Mouse (Mus musculus) cerebellum, adult 9-10 months (tissue): Measurements from ENCODE around the gene Ugt1a6a.
"Not testable (repeated sequence)": the region's sequence is repeated elsewhere in the genome, so short reads cannot be mapped to it uniquely, and the experiment has no call there.

Source experiments
- DNase-seq: peaks from one replicate; pipeline ENCODE4 v3.0.0; 2022

Gene Ugt1a6a

DNA sequence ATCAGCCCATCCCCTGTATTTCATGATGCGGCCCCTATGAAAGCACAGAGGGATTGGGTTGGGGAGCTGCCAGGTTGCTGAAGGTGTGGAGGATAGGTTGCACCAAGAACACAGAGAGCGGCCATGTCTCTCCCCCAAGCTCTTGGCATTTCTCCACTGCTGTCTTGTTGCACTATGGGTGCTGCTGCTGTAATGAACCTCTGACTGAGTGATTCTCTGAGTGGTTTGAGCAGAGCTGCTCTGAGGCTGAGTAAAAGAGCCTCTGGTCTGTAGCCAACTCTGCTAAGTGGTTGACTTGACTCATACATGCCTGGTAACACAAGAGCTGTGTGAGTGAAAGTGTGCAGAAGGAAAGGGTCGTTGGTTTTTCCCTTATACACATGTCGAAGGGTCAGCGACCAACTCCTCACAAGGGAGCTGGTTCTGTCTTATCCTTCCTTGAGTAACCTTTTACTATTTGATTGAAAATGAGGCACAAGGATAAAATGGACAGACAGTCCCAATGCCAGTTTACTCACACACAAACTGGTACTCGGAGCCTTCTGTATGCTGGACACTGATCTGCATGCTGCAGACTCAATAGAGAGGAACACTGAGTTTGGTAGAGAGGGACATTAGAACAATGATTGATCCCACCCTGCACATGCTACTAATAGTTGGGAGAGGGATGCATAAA lies 758 bp downstream of the Ugt1a6a start:
- not testable (repeated sequence) for DNase-seq

DNA sequence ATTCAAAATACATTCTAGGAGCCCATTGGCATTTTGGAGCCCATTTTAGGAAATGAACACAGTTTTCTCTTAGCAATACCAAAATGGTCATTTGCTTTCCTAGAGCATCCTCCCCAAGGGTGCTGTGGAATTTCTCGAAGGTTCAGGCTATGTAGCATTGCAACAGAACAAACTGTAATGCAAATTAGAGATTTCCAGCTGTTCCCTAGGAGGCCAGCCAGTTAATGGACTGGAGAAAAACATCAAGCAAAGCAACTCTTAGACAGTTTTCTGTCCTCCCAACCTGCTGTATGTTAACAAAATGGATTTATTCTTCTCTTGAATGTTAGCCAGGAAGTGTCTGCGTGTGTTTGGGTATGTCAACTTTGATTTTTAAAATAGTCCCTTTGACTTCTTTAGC lies 2.0 kb downstream of the Ugt1a6a start:
- no peak for DNase-seq

DNA sequence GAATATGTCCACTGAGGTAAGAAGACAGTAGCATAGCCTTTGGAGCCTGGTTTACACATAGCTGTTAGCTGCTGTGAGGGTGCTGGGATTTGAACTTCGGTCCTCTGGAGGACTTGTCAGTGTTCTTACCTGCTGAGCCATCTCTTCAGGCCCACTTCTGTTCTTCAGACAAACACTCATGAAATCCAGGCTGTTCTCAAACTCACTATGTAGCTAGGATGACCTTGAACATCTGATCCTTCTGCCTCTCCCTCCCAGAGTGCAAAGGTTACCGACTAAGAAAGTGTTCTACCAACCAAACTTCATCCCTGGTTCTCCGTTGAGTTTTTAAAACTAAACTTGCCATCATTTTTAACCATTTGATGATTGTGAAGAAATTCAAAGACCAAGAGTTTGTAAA lies 2.7 kb downstream of the Ugt1a6a start:
- no peak for DNase-seq

DNA sequence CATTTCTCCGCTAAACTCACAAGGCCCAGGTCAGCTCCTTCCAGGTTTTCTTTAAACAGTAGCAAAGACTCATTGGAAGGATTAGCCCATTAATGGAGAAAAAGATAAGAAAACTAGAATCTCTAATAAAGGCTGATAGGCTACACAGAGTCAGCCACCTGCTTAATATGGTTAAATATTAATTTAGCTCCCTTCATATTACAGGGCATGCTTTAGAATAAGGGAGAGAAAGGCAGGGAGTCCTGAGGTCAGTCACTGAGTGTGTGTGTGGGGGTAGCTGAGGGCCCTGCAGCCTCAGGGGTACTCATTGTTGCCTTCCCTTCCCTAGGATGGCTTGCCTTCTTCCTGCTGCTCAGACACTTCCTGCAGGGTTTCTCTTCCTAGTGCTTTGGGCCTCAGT lies 3.5 kb downstream of the Ugt1a6a start:
- no peak for DNase-seq

DNA sequence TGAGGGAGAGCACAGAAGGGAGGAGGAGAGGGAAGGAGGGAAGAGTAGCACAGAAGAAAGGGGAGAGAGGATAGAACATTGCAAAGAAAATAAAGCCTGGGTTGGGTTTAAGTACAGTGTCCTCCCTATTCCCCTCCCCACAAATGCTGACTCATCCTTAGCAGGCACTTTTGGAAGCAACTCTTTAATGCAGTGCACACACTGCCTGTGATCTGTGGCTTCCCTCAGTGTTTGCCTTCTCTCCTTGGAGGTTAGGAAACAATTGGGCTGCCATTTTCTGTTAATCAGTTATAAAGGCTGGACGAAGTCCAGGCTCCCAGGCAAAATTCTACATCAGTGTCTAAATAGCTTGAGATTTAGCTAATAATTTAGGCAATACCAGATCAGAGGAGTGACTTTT lies 5.9 kb downstream of the Ugt1a6a start:
- not testable (repeated sequence) for DNase-seq

DNA sequence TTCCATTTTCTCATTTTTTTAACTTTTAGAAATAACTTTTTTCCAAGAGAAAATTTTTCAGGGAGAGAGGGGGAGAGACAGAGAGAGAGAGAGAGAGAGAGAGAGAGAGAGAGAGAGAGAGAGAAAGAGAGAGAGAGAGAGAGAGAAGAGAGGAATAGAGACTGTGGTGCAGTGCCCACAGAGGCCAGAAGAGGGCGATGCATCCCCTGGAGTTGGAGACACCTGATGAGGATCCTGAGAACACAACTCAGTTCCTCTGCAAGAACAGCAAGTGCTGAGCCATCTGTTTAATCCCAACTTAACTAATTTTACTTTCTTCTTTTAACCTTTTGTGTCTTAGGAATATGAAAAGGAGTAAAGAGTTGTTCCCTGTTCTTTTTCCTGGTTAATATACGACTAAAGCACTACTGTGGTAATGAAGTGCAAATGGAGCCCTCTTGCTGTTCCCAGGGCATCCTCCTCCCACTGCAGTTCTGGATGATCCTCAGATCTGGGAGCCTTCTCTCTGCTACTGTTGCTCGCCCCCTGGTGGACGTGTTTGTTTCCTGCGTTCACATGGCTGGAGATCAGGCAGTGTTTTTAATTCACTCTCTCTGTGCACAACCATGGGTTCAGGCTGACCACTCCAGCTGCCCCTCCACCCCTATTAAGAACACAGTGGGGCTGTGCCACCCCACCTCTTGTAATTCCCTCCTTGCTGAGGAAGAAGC lies 9.5 kb downstream of the Ugt1a6a start:
- DNase-seq: peak; percentile 53

DNA sequence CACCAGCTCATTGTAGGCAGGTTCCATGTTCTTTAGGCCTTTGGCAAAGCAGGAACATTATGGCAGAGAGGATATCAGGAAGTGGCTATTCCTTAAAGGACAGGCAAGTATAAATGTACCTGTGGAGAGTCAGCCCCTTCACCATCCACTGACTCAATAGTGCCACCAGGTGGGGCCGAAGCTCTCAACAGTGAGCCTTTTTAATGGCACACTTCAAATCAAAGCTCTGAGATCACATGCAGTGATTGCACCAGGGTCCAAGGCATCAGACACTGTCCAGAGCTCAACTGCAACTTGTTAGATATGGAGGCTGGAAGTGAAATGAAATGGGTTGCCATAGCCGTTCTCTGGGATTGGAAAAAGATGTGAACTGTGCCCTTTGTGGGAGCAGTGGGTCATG lies 10.7 kb downstream of the Ugt1a6a start:
- not testable (repeated sequence) for DNase-seq

DNA sequence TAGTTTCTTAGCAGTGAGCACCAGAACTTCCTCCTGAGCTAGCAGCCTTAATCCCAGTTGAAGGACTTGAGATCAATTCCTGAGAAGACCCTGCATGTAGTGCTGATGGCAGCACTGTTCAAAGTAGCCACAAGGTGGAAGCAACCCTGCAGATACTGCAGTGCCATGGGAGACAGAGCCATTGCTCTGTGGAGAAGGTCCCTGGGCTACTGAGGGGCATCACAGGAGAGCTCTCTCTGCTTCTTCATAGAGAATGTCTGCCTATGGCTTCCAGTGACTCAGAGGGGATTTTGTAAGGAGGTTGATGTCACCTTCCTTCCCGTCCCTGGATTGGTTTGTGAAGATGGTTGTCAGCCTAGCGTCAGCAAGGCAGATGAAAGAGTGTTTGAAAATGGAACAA lies 15.5 kb downstream of the Ugt1a6a start:
- not testable (repeated sequence) for DNase-seq

DNA sequence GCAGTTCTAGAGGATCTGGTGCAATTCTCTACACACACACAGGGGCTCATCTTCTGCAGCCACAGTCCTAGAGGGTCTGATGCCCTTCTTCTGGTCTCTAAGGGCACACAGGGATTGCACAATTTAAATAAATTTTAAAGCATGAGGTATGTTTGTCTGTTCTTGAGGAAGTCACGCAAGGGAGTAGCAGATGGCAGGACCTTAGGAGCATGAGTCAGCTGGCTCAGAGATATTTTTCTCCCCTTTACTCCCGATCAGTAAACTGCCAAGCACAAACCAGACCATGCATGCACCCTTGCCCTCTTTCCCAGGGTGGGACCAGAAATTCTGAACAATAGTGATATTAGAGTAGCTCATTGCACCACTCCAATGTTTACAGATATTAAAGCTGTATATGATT lies 23.8 kb downstream of the Ugt1a6a start:
- DNase-seq: peak; percentile 14

DNA sequence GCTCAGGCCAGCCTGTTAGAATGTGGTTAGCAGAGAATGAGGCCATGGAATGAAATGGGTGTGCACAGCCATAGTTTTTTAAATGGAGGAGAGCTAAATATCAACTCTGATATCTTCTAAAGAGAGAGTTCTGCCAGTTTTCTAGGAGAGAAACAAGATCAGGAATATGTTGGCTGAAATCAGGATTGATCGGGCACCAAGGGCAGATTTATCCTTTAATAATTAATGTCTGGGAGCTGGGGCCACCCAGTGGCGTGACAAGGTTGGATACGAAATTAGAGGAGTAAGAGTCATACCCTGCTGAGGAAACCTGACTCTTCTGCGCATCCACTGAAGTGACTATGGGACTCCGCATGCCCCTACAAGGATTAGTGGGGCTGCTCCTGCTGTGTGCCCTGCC lies 31.1 kb downstream of the Ugt1a6a start, which contains the start of gene Ugt1a5:
Gene Ugt1a5 (plus strand): TSS at position 302 of the 400 bp plus-strand sequence.
- no peak for DNase-seq

DNA sequence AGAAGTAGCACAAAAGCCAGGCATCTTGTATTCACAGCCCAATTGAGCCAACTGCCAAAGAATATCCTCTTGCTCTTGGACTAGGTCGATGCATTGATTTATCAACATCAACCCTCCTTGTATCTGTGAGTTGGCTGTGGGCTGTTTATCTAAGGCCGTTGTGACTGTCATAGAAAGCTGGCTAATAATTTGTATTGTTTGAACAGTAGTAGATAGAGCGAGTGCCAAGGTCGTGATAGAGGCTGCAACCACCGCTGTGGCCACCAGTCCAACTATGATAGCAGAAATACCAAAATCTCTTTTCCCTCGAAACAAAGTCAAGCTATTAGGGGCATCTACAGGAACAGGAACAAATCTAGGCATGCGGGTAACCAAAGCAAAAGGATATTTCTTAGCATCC lies 37.6 kb downstream of the Ugt1a6a start:
- not testable (repeated sequence) for DNase-seq

DNA sequence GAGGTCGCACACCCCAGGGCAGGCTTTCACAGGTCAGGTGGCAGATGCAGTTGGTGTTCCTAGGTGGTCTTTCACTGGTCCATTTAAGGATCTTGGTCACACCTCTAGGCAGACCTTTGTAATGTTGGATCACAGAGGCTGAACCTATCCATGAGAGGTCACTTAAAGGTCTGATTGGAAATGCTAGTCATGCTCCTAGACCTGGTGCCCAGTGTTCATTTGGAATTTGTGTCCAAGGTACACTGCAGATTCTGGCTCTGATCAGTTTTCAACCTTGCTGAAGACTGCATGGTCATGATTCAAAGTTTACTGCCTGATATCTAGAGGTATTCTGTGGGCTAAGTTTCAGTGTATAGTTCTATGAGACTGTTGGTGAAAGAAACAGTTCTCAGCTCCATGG lies 45.0 kb downstream of the Ugt1a6a start:
- DNase-seq: no peak

DNA sequence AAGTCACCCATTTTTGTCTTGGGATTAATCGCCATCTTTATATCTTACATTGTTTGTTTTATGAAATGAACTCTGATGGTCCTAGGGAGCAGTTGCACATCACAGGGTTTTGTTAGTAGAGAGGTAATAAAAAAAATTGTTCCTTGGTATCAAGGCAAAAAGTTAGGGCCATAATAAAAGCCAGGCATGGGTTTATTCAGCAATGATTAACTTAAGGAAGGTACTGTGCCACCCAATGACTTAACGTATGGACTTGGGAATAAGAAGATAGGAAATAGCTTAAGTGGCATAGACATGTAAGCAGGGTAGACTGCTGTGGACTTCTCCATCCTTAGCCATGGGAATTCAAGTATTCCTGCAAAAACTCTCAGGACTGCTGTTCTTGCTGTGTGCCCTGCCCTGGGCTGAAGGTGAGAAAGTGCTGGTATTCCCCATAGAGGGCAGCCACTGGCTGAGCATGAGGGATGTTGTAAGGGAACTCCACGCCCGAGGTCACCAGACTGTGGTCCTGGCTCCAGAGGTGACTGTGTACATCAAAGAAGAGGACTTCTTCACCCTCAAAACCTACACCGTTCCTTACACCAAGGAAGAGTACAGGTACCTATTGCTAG lies 51.8 kb downstream of the Ugt1a6a start:
- DNase-seq: no peak

DNA sequence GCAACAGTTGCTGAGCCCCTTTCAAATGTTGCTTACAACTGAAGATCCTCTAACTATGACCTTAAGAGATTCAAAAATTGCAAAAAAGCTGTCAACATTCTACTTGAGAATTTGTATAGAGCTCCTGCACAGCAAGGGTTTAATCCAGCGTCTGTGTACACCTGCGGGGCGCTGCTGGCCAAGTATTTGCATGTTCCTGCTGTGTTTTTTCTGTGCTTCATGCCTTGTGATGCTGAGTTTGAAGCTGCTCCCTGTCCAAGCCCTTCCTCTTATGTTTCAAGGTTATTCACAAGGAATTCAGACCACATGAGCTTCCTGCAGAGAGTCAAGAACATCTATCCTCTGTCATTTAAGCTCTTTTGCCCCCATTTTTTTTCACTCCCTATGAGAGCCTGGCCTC lies 57.5 kb downstream of the Ugt1a6a start:
- no peak for DNase-seq

DNA sequence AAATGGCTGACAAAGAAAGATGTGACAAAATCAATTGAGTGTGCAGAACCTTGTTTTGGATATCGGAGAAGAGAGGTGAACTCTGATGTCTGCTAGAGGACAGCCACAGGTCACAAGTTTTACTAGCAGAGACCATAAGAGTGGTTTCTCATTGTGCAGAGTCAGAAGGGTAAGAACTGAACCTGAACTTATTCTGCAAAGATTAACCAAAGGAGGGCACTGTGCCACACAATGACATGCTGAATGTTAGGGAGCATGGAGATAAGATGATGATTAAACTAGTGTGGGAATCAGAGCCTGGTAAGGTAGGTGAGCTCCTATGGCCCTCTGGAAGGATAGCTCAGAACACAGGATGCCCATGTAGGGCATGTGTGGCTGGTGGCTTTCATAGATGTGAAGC lies 61.1 kb downstream of the Ugt1a6a start:
- DNase-seq: no peak

DNA sequence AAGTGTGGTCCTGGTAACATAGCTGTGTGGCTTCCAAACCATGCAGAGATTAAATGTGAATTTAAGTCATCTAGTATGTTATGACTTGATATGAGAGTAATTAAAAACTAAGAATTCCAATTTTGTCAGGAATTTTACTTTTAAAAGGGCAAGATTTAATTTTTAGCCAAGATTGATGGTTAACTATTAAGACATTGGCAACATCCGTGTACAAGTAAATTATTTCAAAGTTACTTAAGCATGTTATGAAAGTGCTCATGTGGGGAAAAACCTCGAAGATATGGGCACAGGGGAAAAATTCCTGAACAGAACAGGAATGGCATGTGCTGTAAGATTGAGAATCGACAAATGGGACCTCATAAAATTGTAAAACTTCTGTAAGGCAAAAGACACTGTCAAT lies 62.8 kb downstream of the Ugt1a6a start:
- no peak for DNase-seq

DNA sequence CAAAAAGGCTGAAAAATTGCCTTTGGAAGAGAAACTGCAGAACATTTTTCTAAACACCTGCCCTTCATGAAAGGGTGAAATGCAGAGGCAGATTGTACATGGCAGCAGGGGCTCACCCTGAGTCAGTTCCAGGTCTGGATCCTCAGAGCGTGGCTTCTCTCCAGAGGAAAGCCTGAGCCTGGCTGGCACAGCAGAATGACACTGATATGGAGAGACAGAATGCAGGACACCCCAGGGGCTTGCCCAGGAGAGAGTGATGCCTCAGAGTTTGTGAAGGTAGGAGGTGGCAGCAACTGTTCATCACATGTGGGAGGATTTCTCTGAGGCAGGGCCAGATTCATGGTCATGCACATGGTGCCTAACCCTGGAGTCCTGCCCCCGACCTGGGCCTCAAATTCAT lies 65.4 kb downstream of the Ugt1a6a start:
- peak; percentile 64 for DNase-seq

DNA sequence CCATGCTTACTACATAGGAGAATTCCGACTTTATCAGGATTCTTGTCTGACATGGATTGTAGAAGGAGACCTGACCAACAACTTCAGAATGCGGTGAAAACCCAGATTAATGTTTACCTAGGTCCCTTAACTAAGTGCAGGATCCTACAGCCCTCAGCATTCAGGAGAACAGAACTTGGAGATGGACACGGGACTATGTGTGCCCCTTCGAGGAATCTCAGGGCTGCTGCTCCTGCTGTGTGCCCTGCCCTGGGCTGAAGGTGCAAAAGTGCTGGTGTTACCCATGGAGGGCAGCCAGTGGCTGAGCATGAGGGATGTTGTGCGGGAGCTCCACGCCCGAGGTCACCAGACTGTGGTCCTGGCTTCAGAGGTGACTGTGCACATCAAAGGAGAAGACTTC lies 65.8 kb downstream of the Ugt1a6a start, which contains the start of gene Ugt1a2:
Gene Ugt1a2 (plus strand): TSS at position 146 of the 400 bp plus-strand sequence.
- no peak for DNase-seq

DNA sequence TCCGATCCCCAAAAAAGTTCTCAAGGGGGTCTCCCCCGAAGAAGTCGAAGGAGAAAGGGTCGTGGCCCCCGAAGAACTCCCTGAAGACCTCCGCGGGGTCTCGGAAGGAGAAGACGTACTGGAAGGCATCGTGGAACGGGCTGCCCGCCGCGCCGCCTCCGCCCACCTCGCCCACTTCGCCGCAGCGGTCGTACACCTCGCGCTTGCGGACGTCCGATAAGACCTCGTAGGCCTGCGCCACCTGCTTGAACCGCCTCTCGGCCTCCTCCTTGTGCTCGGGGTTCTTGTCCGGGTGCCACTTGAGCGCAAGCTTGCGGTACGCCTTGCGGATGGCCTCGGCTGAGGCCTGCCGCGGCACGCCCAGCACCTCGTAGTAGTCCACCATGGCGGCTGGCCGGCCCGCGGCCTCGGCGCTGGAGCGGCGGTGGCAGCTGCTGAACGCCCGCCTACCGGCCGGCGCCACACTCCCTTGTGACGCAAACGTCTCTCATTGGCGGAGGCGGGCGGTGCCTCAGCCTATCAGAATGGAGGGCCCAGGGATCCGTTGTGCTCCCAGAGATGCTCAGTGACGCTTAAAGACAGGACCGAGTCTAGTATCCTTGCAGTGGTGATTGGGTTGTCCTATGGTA lies 70.8 kb downstream of the Ugt1a6a start, which contains the start of gene Dnajb3:
Gene Dnajb3 (minus strand): TSS at position 489 of the 629 bp plus-strand sequence.
- peak; percentile 89 for DNase-seq

DNA sequence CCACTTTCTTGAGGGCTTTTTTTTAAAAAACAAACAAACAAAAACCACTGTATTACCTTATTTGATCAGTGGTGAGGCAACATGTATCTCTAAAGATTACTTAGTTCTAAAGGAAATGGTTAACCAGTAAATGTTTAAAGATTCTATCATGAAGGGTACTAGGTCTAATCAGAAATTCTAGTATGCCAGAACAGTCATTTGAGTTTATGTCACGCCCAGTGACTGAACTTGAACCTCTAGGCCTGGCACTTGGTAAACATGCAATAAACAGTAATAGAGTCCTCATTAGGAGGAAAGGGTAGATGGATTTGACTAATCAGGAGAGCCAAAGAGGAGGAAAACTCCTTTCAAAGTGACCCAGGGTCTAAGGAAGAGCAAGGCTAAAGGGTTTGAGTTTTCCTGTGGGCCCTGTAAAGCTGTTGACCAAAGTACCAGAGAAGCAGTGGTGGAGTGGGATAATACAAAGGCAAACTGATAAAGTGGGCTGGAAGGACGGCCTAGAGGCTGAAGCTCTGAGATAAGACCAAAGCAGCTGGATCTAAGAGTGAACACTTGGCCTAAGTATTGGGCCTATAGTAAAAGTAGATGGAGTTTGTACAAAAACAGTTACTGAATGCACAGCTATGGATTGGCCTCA lies 72.4 kb downstream of the Ugt1a6a start:
- no peak for DNase-seq

DNA sequence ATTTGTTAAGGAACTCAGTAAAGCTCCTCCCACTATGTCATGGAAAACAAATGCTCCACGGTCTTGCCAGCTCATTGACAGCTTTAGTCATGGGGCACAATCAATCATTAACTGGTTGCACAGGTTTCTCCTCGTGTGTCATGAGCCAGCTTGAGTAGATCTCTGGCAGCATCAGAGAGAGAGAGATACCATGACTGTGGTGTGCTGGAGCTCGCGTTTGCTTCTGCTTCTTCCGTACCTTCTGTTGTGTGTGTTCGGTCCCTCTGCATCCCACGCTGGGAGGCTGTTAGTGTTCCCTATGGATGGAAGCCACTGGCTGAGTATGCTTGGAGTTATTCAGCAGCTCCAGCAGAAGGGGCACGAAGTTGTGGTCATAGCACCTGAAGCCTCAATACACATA lies 77.2 kb downstream of the Ugt1a6a start, which contains the start of gene Ugt1a1:
Gene Ugt1a1 (plus strand): TSS at position 148 of the 400 bp plus-strand sequence.
- no peak for DNase-seq

DNA sequence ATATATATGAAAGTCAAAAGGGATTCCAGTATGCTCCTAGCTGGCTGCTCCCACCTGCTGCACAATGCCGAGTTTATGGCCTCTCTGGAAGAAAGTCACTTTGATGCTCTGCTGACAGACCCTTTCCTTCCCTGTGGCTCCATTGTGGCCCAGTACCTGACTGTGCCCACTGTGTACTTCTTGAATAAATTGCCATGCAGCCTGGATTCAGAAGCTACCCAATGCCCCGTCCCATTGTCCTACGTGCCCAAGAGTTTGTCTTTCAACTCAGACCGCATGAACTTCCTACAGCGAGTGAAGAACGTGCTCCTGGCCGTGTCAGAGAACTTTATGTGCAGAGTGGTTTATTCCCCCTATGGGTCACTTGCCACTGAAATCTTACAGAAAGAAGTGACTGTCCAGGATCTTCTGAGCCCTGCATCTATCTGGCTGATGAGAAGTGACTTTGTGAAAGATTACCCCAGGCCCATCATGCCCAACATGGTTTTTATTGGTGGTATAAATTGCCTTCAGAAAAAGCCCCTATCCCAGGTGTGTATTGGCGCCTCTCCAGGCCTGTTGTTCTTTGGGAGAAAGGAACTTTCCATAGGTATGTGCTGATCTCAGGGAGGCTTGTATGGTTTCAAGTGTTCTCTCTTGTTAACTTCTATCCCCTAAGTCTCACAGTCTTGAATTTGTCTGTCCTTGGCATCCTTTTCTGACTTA lies 77.9 kb downstream of the Ugt1a6a start:
- no peak for DNase-seq
